Mouse (Mus musculus) liver, postnatal 0 days (tissue): Measurements from ENCODE around the gene Flg2.

Experiments
- CTCF ChIP-seq: sonication (generic); IDR thresholded peaks from 2 replicates; pipeline ENCODE4 v1.5.1; 2016; ENCODE audit warnings: antibody characterized with exemption, low read depth
- EP300 ChIP-seq: IDR thresholded peaks from 2 replicates; pipeline ENCODE4 v1.6.1; 2016; ENCODE audit warnings: antibody characterized with exemption, low read depth, mild to moderate bottlenecking

GRCm38 (mm10) chr3:93162996-93163592 lies 34.0 kb upstream of the Flg2 start:
- no peak for TF ChIP-seq CTCF
- TF ChIP-seq EP300: no peak
